Mouse (Mus musculus): ENCODE measurements at regions not wholly inside any gene's neighbourhood (a gene's known extent, or its start where the extent isn't known, plus 50 kb on each side); places are given as distances from the start of the nearest gene placed in this dataset.
"Not testable (repeated sequence)": the region's sequence is repeated elsewhere in the genome, so short reads cannot be mapped to it uniquely, and the experiment has no call there.

DNA sequence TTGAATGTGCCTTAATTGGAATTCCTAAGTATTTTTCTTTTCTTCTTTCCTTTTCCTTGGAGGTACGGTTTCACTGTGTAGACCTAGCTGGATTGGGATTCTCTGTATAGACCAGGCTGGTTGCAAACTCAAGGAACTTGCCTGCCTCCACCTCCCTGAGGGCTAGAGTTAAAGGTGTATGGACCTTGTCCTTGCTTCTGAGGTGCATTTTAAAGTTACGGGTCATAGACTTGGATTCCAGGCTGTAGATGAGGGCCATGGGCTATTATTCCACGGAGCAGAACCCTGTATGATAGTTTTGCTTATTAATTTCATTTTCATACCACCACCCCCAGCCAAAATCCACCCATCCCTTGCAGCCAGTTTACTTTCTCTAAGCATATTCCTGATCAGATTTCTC, 50.7 kb upstream of the Wdr26 start:
- ATAC-seq (ENCODE audit: insufficient number of reproducible peaks, low FRiP score, low TSS enrichment): no peak

DNA sequence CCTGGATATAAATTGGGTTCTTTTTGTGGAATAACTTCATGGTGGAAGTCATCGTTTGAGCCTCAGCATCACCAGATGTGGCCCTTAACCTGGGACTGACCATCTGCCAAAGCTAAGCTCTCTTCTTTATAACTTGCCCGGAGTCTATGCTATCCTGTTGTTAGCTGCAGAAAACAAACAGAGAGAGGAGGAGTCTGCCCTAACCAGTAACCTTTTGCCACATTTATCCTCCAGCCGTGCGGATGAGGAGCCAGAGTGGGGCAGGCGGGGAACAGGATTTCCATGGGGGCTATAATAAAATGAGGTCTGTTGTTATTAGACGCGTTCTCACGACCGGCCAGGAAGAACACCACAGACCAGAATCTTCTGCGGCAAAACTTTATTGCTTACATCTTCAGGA, 51.4 kb upstream of the Wdr26 start:
- ATAC-seq (ENCODE audit: insufficient number of reproducible peaks, low FRiP score, low TSS enrichment): no peak

DNA sequence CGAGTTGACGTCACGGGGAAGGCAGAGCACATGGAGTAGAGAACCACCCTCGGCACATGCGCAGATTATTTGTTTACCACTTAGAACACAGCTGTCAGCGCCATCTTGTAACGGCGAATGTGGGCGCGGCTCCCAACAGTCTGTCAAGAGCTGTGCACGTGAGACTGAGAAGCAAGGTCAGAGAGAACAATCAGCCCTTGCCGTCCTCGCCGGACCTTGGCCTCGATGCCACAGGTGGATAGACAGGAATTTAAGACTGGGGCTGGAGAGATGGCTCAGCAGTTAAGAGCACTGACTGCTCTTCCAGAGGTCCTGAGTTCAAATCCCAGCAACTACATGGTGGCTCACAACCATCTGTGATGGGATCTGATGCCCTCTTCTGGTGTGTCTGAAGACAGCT, 58.7 kb upstream of the Wdr26 start:
- ATAC-seq (ENCODE audit: insufficient number of reproducible peaks, low FRiP score, low TSS enrichment): not testable (repeated sequence)

DNA sequence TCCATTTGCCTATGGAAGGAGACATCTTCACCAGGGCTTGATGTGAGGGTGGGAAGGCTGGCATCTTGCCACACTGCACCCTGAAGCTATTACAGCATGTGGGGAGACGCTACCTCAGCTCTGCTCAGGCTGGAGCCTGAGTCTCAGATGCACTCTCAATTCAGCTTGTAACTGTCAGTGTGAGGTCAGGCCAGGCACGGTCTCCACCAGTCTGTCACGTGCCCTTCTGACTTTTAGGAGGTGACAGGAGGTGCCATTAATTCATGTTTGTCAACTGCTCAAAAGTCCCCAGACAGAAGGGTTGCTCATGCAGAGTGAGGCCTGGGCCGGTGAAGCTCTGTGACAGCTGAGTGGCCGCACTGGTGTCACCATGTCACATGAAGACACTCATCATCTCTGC, 59.4 kb upstream of the Wdr26 start:
- no peak for ATAC-seq (ENCODE audit: insufficient number of reproducible peaks, low FRiP score, low TSS enrichment)

DNA sequence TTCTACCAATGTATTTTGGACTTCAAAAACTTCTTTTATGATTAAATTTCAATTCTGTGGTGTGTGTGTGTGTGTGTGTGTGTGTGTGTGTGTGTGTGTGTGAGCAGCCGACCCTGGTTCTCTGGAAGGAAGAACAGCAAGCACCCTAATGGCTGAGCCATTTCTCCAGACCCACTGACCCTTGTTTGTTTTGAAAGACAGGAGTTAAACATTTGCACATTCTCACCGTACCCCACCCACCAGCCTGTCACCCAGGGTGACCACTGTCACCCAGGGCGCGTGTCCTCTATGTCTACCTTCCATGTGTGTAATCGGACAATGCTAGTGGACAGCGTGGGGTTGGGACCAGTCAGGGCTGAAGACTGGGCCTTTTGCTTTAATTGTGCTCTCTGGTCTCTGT, 60.0 kb upstream of the Wdr26 start:
- ATAC-seq (ENCODE audit: insufficient number of reproducible peaks, low FRiP score, low TSS enrichment): no peak

DNA sequence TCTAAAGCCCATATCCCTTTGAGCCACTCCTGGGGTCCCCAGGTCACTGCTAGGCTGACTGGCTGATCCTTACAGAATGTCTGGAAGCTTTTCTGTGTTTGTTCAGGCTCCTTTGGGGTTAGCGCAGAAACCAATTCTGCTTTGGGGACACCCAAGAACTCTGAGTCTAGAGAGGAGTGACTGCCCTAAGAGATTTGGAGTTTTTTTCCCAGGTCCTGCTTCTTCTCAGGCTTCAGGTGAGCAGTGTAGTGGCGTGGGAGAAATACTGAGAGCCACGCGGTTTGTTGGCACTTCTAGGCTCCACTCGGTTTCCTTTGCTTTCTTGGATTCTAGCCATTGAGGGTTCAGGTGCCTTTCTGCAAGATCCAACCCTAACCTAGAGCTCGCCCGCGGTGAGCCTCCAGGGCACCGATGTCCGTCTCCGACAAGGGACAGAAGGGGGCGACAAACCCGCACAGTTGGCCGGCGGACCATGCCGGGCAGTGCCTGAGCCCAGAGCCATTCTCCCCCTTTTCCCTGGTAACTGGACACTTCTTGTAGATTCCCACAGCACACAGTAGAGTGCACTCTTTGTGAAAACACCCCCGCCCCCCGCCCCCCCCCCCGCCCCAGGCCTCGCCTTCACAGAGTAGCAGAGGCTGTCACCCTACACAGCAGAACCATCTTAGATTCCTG, 61.0 kb upstream of the Wdr26 start:
- peak; percentile 76 for ATAC-seq (ENCODE audit: insufficient number of reproducible peaks, low FRiP score, low TSS enrichment)

DNA sequence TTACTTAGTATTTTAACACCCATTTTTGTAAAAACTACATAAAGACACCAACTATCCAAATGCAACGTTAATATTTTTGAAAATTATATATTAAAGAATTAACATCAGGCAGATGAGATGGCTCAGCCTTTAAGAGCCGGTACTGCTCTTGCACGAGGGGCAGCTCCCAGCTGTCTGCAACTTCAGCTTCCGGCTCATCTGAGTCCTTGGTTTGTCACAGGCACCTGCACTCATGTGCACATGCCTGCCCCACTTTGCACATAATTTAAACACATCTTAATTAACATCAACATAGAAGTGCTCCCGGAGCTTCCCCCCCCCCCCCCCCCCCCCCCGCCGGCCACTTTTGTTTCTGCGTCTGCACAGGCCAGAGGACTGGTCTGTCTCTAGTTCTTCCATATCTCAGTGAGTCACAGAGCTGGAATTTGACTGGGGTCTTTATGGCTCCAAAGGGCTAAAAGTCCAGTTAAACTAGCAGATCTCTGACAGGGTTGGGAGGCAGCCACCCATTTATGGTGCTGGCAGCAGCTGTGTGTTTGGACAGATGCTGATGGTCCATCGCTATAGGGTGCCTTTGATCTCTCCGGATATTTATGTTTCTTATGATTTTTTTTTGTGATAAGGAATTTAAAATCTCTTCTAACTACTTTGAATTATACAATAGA, 61.9 kb upstream of the Wdr26 start:
- ATAC-seq (ENCODE audit: insufficient number of reproducible peaks, low FRiP score, low TSS enrichment): no peak

DNA sequence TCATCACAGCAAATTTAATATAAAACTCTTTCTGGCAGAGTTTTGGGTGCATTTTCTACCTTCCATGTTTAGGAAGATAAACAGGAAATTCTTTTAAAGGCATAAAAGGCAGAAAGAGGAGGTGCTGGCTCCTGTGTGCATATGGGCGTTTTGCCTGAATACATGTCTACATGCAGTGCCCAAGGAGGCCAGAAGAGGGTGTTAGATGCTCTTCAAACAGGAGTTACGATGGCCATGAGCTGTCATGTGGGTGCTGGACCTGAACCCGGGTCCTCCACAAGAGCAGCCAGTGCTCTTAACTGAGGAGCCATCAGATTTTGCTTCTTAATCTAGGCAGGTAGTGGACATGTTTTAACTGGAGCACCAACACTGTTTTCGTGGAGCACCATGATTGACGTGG, 69.0 kb upstream of the Wdr26 start:
- ATAC-seq (ENCODE audit: insufficient number of reproducible peaks, low FRiP score, low TSS enrichment): no peak

DNA sequence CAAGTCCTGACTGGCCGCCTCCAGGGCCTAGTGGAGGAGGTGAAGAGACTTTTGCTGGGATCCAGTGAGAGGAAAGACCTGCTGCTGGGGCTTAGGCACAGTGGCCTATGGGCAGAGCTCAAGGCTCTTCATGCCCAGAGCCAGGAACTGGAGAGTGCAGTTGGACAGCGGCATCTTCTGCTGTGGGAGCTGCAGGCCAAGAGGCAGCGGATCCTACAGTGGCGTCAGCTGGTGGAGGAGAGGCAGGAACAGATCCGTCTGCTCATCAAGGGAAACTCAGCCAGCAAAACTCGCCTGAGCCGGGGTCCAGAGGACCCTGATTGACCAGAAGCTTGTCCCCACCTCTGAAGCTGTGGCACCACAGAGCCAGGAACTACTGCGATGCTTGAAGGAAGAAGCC, 69.4 kb upstream of the Cnih3 start:
- not testable (repeated sequence) for ATAC-seq (ENCODE audit: insufficient number of reproducible peaks, low FRiP score, low TSS enrichment)

DNA sequence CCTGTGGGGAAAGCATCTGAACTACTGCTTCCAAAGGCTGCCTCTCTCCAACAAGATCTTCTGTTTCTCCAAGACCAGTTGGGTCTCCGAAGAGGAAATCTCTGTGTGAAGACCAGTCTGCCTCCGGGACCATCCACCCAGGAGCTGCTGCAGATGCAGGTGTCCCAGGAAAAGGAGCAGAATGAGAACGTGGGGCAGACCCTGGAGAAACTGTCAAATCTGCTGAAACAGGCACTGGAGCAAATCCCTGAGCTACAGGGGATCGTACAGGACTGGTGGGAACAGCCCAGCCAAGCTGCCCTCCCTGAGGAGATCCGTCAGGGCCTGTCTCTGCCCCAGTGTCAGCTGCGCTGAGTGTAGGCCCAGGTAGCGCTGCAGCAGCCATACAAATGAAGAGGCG, 68.9 kb upstream of the Cnih3 start:
- not testable (repeated sequence) for ATAC-seq (ENCODE audit: insufficient number of reproducible peaks, low FRiP score, low TSS enrichment)

DNA sequence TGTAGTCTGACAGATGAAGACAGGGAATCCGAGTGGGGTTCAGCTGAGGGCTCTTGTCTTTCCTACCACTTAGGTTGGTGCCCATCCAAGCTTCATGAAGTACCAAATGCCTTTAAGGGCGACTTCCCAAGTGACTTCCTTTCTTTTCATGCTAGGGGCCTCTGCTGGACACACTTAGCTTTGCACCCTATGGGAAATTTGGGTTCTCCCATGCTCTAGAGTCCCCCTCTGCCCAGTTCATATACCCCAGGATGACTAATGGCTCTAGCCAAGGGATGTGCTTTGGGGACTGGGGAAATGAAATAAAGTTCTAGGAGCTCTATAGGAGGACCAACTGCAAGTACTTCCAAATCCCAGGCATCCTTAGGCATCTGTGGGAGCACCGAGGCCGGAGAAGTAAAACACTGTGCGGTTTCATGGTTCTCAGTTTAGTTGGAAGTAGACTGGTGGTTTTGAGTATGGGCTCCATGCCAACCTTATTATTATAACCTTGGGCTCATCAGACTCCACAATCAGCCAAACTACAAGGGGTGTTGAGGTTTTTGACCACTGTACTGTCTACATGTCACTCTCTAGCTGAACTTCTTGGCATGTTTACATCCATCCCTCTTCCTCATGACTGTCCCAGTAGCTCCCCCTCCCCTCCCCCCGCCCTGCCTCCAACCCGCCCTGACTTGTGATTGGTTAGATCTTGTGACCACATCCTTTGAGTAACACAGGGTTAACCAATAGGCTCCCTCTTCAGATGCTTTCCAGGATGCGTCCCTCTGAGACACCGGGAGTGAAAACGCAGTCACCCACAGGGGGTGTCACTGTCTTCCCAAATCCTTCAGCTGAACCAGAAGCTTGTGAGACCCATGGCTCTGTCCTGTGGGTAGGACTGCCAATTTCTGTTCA, 67.9 kb upstream of the Cnih3 start:
- ATAC-seq (ENCODE audit: insufficient number of reproducible peaks, low FRiP score, low TSS enrichment): no peak

DNA sequence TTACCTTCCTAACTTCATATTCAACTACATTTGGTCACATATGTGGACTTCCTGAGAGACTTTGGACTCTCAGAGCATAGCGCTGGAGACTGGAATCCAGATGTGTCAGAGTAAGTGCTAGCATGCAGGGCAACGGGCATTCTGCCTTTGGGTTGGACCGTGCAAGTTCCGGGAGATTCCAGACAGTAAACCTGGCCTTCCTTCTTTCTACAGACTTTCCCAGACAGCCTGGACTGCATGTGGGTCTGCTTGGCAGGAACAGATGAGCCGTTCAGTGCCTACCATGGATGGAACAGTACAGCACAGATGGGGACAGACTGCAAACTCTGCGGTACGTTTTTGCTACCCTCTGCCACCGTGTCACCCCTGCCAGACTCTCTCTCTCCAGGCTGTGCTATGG, 66.8 kb upstream of the Cnih3 start:
- ATAC-seq (ENCODE audit: insufficient number of reproducible peaks, low FRiP score, low TSS enrichment): no peak

DNA sequence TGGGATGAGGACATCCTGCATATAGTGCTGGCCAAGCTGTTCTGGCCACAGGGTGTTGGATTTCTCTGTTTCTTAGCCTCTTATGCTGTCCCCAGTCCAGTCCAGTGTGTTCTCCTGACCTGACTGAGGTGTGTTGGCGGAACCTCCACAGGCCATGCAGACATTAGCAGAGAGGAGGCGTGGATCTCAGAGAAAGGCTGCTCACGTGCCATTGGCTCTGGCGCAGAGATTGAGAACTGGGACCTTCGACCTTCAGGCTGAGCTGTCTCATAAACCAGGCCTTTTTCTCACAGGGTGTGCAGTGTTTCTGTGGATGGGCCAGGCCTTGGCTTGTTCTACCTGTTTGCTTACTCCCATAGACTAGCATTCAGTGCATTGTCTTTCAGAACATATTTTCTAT, 66.3 kb upstream of the Cnih3 start:
- no peak for ATAC-seq (ENCODE audit: insufficient number of reproducible peaks, low FRiP score, low TSS enrichment)

DNA sequence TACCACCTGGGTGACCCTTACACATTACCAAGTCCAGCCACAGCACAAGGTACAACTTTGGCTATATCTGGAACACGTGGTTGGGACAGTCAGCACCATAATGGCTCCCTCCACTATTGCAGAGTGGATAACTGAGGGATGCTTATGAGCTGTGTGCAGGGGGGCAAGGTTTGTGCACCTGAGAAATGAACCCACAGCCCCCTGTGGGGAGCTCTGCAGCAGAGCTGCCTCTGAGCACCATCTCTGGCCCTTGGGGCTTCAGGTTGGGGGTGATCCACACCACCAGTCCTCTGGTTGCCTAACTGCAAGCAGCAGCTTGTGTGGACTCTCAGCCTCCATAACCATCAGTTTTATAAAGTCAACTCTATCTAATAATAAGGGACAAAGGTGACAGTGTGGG, 65.3 kb upstream of the Cnih3 start:
- no peak for ATAC-seq (ENCODE audit: insufficient number of reproducible peaks, low FRiP score, low TSS enrichment)

DNA sequence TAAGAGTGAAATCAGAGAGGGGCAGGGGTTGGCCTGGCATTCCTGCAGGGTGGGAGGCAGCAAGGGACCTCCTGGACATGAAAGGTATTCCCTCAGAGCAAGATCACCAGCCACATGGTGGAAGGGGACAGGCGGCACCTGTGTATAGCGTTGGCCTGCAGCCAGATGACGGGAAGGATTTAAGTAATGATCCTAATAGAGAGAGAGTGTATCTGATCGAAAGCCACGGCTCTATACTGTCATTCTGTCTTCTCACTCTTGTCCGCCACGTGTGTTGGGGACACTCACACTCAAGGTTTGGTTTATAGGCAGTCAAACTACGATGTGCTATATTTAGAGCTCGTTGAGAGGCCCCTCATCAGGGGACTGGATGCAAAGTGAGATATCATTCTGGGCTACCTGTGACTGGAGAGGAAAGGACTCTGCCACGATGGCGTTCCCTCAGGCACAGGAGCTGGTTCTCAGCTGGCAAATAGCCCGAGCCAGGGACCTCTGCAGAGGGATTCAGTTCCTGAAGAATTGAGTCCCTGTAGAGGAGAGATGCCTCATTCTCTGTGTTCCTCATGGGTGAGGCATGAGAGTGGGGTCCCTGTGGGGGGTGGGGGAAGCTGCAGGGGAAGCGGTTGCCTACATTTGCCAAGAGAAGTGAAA, 62.9 kb upstream of the Cnih3 start:
- ATAC-seq (ENCODE audit: insufficient number of reproducible peaks, low FRiP score, low TSS enrichment): no peak

DNA sequence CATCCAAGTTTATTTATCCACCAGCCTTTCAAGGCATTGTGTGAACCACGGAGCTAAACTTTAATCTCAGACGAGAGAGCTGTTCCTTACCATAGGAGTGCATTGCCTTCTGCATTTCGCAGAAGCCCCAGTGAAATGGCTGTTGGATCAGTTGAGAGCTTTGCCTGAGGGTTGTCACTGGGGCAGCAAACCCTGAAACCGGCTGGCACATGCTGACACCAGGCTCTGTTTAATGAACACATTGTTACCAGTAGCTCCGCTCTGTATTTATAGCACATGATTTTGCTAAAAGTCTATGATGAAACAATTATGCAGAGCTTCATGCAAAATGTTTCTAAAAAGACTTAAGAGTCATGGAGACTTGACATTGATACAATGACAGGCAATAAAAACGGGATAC, 61.2 kb upstream of the Cnih3 start:
- no peak for ATAC-seq (ENCODE audit: insufficient number of reproducible peaks, low FRiP score, low TSS enrichment)

DNA sequence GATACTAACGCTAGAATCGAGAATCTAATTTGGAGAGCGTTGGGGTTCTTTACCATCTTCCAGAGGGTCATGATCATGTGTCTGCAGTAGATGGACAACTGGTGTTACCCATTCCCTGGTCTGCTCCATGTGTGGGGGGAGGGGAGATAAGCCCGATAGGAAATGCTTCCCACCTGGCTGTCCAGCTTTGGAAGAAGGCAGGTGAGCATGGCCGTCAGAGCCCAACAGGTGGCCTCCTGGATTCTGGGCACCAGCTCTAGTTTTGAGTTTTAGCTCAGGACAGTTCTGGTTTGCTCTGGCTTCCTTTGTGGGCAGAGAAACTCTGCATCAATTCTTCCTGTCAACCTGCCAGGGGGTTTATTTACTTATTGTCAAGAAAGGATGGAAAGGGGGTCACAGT, 60.5 kb upstream of the Cnih3 start:
- ATAC-seq (ENCODE audit: insufficient number of reproducible peaks, low FRiP score, low TSS enrichment): no peak

DNA sequence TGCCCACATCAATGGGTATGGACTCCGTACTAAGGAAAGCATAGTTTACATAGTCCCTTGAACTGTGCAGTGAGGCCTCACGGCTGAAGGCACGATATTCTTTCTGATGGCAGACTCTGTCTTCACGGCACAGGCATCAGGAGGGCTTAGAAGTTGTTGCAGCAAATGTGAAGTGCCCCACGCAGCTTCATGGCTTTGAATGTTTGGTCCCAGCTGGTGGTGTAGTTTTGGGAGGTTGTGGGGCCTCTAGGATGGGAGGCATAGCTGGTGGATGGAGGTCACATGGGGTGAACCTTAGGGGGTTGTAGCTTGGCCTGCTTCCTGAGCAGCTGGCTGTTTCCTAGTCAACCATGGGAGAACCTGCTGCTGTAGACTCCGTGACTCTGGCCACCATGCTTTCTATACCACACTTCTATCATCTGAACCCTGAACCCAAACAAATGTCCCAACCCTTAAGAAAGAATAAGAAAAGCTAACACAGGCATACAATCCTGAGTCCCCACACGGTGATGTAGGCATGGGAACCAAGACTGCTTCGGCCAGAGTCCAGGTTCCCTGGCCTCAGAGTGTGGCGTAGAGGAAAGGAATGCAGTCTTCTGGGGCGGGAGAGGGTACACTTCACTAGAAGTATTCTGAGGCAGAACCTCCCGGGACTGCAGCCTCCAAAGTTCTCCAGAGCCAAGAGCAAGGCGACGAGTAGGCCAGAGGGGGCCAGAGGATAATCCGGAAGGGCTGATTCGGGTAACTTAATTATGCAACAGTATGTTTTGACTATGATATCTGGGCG, 59.2 kb upstream of the Cnih3 start:
- no peak for ATAC-seq (ENCODE audit: insufficient number of reproducible peaks, low FRiP score, low TSS enrichment)

DNA sequence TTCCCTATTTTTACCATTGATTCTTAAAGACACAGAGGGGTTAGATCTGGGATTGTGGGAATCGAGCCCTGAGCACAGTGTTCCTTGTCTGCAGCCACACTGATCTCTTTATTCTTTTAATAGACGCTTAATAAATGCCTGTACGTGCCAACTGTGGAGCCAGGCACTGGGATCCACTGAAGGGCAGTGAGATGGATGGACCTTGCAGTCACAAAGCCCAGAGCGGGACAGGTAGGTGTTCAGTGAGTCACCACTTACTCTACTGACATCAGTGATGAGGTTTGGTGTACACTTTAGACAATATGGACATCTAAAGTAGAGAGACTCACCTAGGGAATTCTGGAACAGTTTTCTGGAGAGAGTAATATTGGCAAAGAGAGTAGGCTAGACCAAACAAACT, 56.8 kb upstream of the Cnih3 start:
- no peak for ATAC-seq (ENCODE audit: insufficient number of reproducible peaks, low FRiP score, low TSS enrichment)

DNA sequence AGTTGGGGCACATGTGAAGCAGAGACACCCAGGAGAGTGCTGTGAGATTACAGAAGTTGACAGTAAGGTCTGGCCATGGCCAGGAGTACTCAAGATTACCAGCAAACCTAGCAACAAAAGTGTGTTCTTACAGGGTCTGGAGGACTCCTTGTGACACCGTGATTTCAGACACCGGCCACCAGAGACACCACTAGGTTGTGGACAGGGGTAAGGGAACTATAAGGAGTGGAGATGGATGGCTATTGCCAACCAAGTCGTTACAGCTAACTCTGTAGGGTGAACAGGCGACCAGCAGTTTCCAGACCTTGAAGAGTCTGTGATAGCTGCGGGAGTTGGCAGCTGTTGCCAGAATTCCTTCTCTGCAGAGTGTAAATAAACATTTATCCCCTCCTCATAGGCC, 54.4 kb upstream of the Cnih3 start:
- ATAC-seq (ENCODE audit: insufficient number of reproducible peaks, low FRiP score, low TSS enrichment): no peak

Data from cerebellum, adult (tissue).